Mouse (Mus musculus): ENCODE measurements around the gene Cyp11a1. TPM values are rescaled to one million over a fixed set of nuclear protein-coding genes. Genes with fewer than 3 reads are reported as not detected.

The Cyp11a1 gene
- polyA plus RNA-seq, 1 experiment, result 0.36 TPM

GRCm38 (mm10) chr9:58008336-58009014 lies 2.3 kb downstream of the Cyp11a1 start:
- DNase-seq (ENCODE audit: low spot score), result no peak

- DNase-seq (ENCODE audit: low spot score), result no peak
These were observed 2.8 kb downstream of the Cyp11a1 start for GRCm38 (mm10) chr9:58009015-58009362.

GRCm38 (mm10) chr9:58009588-58009987 lies 3.4 kb downstream of the Cyp11a1 start:
- DNase-seq (ENCODE audit: low spot score), result no peak

GRCm38 (mm10) chr9:58011027-58011426 lies 4.8 kb downstream of the Cyp11a1 start:
- no peak for DNase-seq (ENCODE audit: low spot score)

GRCm38 (mm10) chr9:58011552-58011951 lies 5.3 kb downstream of the Cyp11a1 start:
- no peak for DNase-seq (ENCODE audit: low spot score)

GRCm38 (mm10) chr9:58012486-58012885 lies 6.3 kb downstream of the Cyp11a1 start:
- no peak for DNase-seq (ENCODE audit: low spot score)

GRCm38 (mm10) chr9:58012935-58013334 lies 6.7 kb downstream of the Cyp11a1 start:
- DNase-seq (ENCODE audit: low spot score), result no peak

- DNase-seq (ENCODE audit: low spot score), result no peak
These were observed 8.4 kb downstream of the Cyp11a1 start for GRCm38 (mm10) chr9:58014393-58015160.

GRCm38 (mm10) chr9:58015856-58016255 lies 9.6 kb downstream of the Cyp11a1 start:
- DNase-seq (ENCODE audit: low spot score), result no peak

- DNase-seq (ENCODE audit: low spot score), result no peak
These were observed 10.8 kb downstream of the Cyp11a1 start for GRCm38 (mm10) chr9:58016962-58017361.

GRCm38 (mm10) chr9:58018385-58018784 lies 12.2 kb downstream of the Cyp11a1 start:
- no peak for DNase-seq (ENCODE audit: low spot score)

- no peak for DNase-seq (ENCODE audit: low spot score)
These were observed 19.8 kb downstream of the Cyp11a1 start for GRCm38 (mm10) chr9:58025995-58026394.

- no peak for DNase-seq (ENCODE audit: low spot score)
These were observed 21.4 kb downstream of the Cyp11a1 start for GRCm38 (mm10) chr9:58027426-58028180.

- no peak for DNase-seq (ENCODE audit: low spot score)
These were observed 22.6 kb downstream of the Cyp11a1 start for GRCm38 (mm10) chr9:58028841-58029240.

- DNase-seq (ENCODE audit: low spot score), result no peak
These were observed 23.4 kb downstream of the Cyp11a1 start for GRCm38 (mm10) chr9:58029635-58030034.

GRCm38 (mm10) chr9:58031895-58032294 lies 25.7 kb downstream of the Cyp11a1 start:
- DNase-seq (ENCODE audit: low spot score), result no peak

- DNase-seq (ENCODE audit: low spot score), result no peak
These were observed 29.3 kb downstream of the Cyp11a1 start for GRCm38 (mm10) chr9:58035519-58035918.

GRCm38 (mm10) chr9:58035951-58036698 lies 29.9 kb downstream of the Cyp11a1 start:
- no peak for DNase-seq (ENCODE audit: low spot score)

GRCm38 (mm10) chr9:58036961-58037360 lies 30.8 kb downstream of the Cyp11a1 start:
- DNase-seq (ENCODE audit: low spot score), result no peak

GRCm38 (mm10) chr9:58038500-58039168 lies 32.4 kb downstream of the Cyp11a1 start:
- DNase-seq (ENCODE audit: low spot score), result peak; percentile 47

GRCm38 (mm10) chr9:58040977-58041376 lies 34.8 kb downstream of the Cyp11a1 start:
- DNase-seq (ENCODE audit: low spot score), result no peak

Measured in urinary bladder, adult 2 months (tissue).